ENCODE assay signal across 8 mouse cellular contexts in genomic region chr10:117376580-117377189, GRCm38 (mm10). TPM values are rescaled to one million over a fixed set of nuclear protein-coding genes. Genes with fewer than 3 reads are reported as not detected.
A peak's percentile ranks its signal among the peaks of the same experiment; 100 is the strongest.
DNase-seq lines count a peak whose midpoint lies in the region; ATAC-seq and TF ChIP-seq lines count a peak whose summit lies in the region.

No protein-coding gene starts in this region.

- peak overlapping the region; percentile 92 for H3K4me3 ChIP-seq in E14TG2a.4 (replicated peaks; ENCODE audit: low read length)
- H3K4me3 ChIP-seq in forebrain, embryonic 11.5 days (ENCODE audit: low read depth, low read length) = peak overlapping the region; percentile 99
- peak overlapping the region; percentile 98 for H3K4me3 ChIP-seq in heart, embryonic 16.5 days (ENCODE audit: low read length)
- peak overlapping the region; percentile 90 to 95 for H3K4me3 ChIP-seq in liver, embryonic 14.5 days (ENCODE audit: insufficient read depth in 1 of 2, low read depth in 2 of 2, low read length in 2 of 2)
- H3K4me3 ChIP-seq in stomach, embryonic 15.5 days (replicated peaks) = peak overlapping the region; percentile 95

- no peak for TF ChIP-seq CTCF in E14TG2a.4 (conservative IDR thresholded peaks at IDR 0.05; ENCODE audit: low read length)
- peak; percentile 30; the same call in 1 of the 2 replicates for TF ChIP-seq CTCF in liver, embryonic 14.5 days (IDR thresholded peaks at IDR 0.05; ENCODE audit: low read depth)

- ATAC-seq in forebrain, embryonic 11.5 days (replicated peaks; ENCODE audit: low FRiP score) = peak; percentile 97
- ATAC-seq in heart, embryonic 16.5 days (replicated peaks; ENCODE audit: extremely low read depth, insufficient read depth, low FRiP score) = peak; percentile 97
- peak; percentile 94 for ATAC-seq in liver, embryonic 14.5 days (ENCODE audit: insufficient read depth)
- ATAC-seq in stomach, embryonic 15.5 days (ENCODE audit: insufficient read depth, low FRiP score, low read depth) = peak; percentile 96

- no peak for TF ChIP-seq EP300 in liver, embryonic 14.5 days (IDR thresholded peaks at IDR 0.05; ENCODE audit: low read depth)

- H3K4me2 ChIP-seq in forebrain, embryonic 11.5 days (ENCODE audit: low read depth, low read length, severe bottlenecking) = peak overlapping the region; percentile 60; the same call in 1 of the 2 replicates
- peak overlapping the region; percentile 77 for H3K4me2 ChIP-seq in heart, embryonic 16.5 days (ENCODE audit: low read depth, low read length)
- H3K4me2 ChIP-seq in liver, embryonic 14.5 days (ENCODE audit: low read depth) = peak overlapping the region; percentile 73
- peak overlapping the region; percentile 66 for H3K4me2 ChIP-seq in stomach, embryonic 15.5 days

- peak overlapping the region; percentile 100 for H3K9ac ChIP-seq in forebrain, embryonic 11.5 days (ENCODE audit: low read length)
- H3K9ac ChIP-seq in heart, embryonic 16.5 days (ENCODE audit: low read length) = peak overlapping the region; percentile 100
- H3K9ac ChIP-seq in liver, embryonic 14.5 days (replicated peaks) = peak overlapping the region; percentile 84
- H3K9ac ChIP-seq in stomach, embryonic 15.5 days = peak overlapping the region; percentile 97

- peaks cover 4% of the 10 kb centered on the region; the same call in 1 of the 2 replicates for H3K36me3 ChIP-seq in E14TG2a.4 (ENCODE audit: insufficient read depth, low read length)
- no peaks in the 10 kb centered on the region for H3K36me3 ChIP-seq in forebrain, embryonic 11.5 days (ENCODE audit: control insufficient read depth, insufficient read depth, low read length)
- no peaks in the 10 kb centered on the region for H3K36me3 ChIP-seq in heart, embryonic 16.5 days (ENCODE audit: control insufficient read depth, insufficient read depth)
- no peaks in the 10 kb centered on the region for H3K36me3 ChIP-seq in liver, embryonic 14.5 days (replicated peaks; ENCODE audit: control insufficient read depth, insufficient read depth, low read depth)
- H3K36me3 ChIP-seq in stomach, embryonic 15.5 days = no peaks in the 10 kb centered on the region

- H3K4me1 ChIP-seq in E14TG2a.4 (replicated peaks; ENCODE audit: low read depth, low read length) = peaks cover 47% of the 10 kb centered on the region
- H3K4me1 ChIP-seq in forebrain, embryonic 11.5 days (replicated peaks; ENCODE audit: control insufficient read depth, insufficient read depth, low read length) = no peaks in the 10 kb centered on the region
- H3K4me1 ChIP-seq in heart, embryonic 16.5 days (ENCODE audit: control insufficient read depth, insufficient read depth, low read length) = peaks cover 12% of the 10 kb centered on the region
- H3K4me1 ChIP-seq in liver, embryonic 14.5 days (replicated peaks; ENCODE audit: control insufficient read depth in 2 of 2, insufficient read depth in 2 of 2, low read length in 1 of 2) = peaks cover 13% of the 10 kb centered on the region in 2 experiments
- no peaks in the 10 kb centered on the region for H3K4me1 ChIP-seq in stomach, embryonic 15.5 days

- under 1% methylated on average over 85 of the region's 86 CpGs for WGBS in forebrain, embryonic 11.5 days
- WGBS in heart, embryonic 16.5 days = under 1% methylated on average over 70 of the region's 86 CpGs
- WGBS in liver, embryonic 14.5 days (ENCODE audit: insufficient replicate concordance) = under 1% methylated on average over 83 of the region's 86 CpGs
- under 1% methylated on average over 80 of the region's 86 CpGs for WGBS in stomach, embryonic 15.5 days

- H3K27ac ChIP-seq in forebrain, embryonic 11.5 days (ENCODE audit: low read depth, low read length) = peak overlapping the region; percentile 86
- peak overlapping the region; percentile 96 for H3K27ac ChIP-seq in heart, embryonic 16.5 days (ENCODE audit: low read length)
- peak overlapping the region; percentile 64 for H3K27ac ChIP-seq in liver, embryonic 14.5 days
- H3K27ac ChIP-seq in stomach, embryonic 15.5 days = peak overlapping the region; percentile 92

- no peaks in the 10 kb centered on the region for H3K9me3 ChIP-seq in E14TG2a.4 (ENCODE audit: low read length)
- H3K9me3 ChIP-seq in forebrain, embryonic 11.5 days (ENCODE audit: control insufficient read depth, low read length) = no peaks in the 10 kb centered on the region
- no peaks in the 10 kb centered on the region for H3K9me3 ChIP-seq in heart, embryonic 16.5 days (replicated peaks; ENCODE audit: control insufficient read depth, low read length)
- no peaks in the 10 kb centered on the region for H3K9me3 ChIP-seq in liver, embryonic 14.5 days (ENCODE audit: control insufficient read depth, low read length)
- H3K9me3 ChIP-seq in stomach, embryonic 15.5 days = no peaks in the 10 kb centered on the region

- DNase-seq in c-Kit-positive CD71-positive TER-119-negative erythroid progenitor cells, embryonic 14.5 days (ENCODE audit: low read depth) = peak; percentile 81
- peak; percentile 99 for DNase-seq in forebrain, embryonic 11.5 days (ENCODE audit: low spot score)
- DNase-seq in kidney, postnatal 25 days = peak; percentile 96 to 97
- peak; percentile 77 to 80 (median 80) for DNase-seq in liver, embryonic 14.5 days (ENCODE audit: low read depth in 3 of 3, low spot score in 3 of 3)
- DNase-seq in neural tube, embryonic 10.5 days (ENCODE audit: extremely low spot score, low spot score) = peak; percentile 98

- H3K27me3 ChIP-seq in E14TG2a.4 (ENCODE audit: insufficient read depth, low read length) = no peaks in the 10 kb centered on the region
- H3K27me3 ChIP-seq in forebrain, embryonic 11.5 days (ENCODE audit: control insufficient read depth, insufficient read depth, low read length) = no peaks in the 10 kb centered on the region
- no peaks in the 10 kb centered on the region for H3K27me3 ChIP-seq in heart, embryonic 16.5 days (ENCODE audit: control insufficient read depth, insufficient read depth, low read length)
- no peaks in the 10 kb centered on the region for H3K27me3 ChIP-seq in liver, embryonic 14.5 days (ENCODE audit: control insufficient read depth, insufficient read depth, low read length)
- H3K27me3 ChIP-seq in stomach, embryonic 15.5 days (replicated peaks) = no peaks in the 10 kb centered on the region

RNA-seq across cellular contexts. Expression of gene Cpsf6, which starts 3.1 kb away (rescaled TPM):
- polyA plus RNA-seq in forebrain, embryonic 11.5 days (2014; fragmentation: Nextera tagmentation; extraction: Ambion mirVana) = 275 and 282 TPM in 2 replicates
- 85.7 and 89.7 TPM in 2 replicates for polyA plus RNA-seq in heart, embryonic 16.5 days (2015; fragmentation: Nextera tagmentation; extraction: Ambion mirVana)
- polyA plus RNA-seq in liver, embryonic 14.5 days (2012; rRNA removed) = 22.8 and 27.5 TPM in 2 replicates
- polyA plus RNA-seq in liver, embryonic 14.5 days (2014; fragmentation: Nextera tagmentation; extraction: Ambion mirVana) = 51.7 and 54.5 TPM in 2 replicates
- polyA plus RNA-seq in stomach, embryonic 15.5 days (2015; fragmentation: Nextera tagmentation; extraction: Ambion mirVana) = 117 and 129 TPM in 2 replicates

Comparison
In these comparisons a context has a peak if more than half of its experiments do, and no peak if none do; other contexts are left out.
1. Peak in every context shown above with its lines: DNase-seq, ATAC-seq, H3K4me3 ChIP-seq and H3K27ac ChIP-seq.